Mouse (Mus musculus): ENCODE results near the gene P2ry13.

DNA sequence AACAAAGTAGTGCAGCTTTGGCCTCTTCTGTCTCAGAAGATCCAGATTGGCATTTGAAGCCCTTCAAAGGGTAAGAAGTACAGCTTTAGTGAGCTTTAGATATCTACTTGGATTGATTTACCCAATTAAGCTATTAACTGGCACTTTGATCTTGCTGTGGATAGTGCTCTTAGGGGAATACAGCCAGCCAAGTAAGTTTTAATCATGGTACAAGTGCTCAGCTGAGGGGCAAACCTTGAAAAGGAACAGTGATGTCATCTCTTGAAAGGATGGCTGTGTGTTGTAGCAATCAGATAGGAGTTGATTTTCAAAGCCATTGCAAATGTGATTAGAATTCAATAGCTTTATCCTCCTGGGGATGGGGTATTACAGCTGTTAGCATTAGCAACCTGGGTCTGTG is 28.6 kb downstream of the P2ry13 start:
- TF ChIP-seq POLR2A (IDR thresholded peaks at IDR 0.05; ENCODE audit: insufficient read depth, low read depth, low read length) (no peak), CTCF (IDR thresholded peaks at IDR 0.05; ENCODE audit: insufficient read depth, low read depth, low read length) (no peak)
